Mouse (Mus musculus): ENCODE data around the gene Anxa9. TPM values are rescaled to one million over a fixed set of nuclear protein-coding genes. Genes with fewer than 3 reads are reported as not detected.

Anxa9 gene
- polyA plus RNA-seq, 1 experiment from 2014 or later = 0.60 TPM

- 88% methylated on average over 3 of the region's 3 CpGs for WGBS
These were observed 5.7 kb downstream of the Anxa9 start for GRCm38 (mm10) chr3:95301204-95301796.

GRCm38 (mm10) chr3:95298018-95298417 is 9.0 kb downstream of the Anxa9 start:
- H3K27me3 ChIP-seq (ENCODE audit: control insufficient read depth, insufficient read depth, low read length) = no peaks in the 10 kb centered on the region
- no peak overlapping the region for H3K4me3 ChIP-seq (ENCODE audit: low read length)
- WGBS = 62% methylated on average over 7 of the region's 7 CpGs
- no peak overlapping the region for H3K4me2 ChIP-seq (ENCODE audit: low read depth, low read length)
- peaks cover 5% of the 10 kb centered on the region for H3K4me1 ChIP-seq (ENCODE audit: control insufficient read depth, insufficient read depth, low read length)
- no peaks in the 10 kb centered on the region for H3K9me3 ChIP-seq (replicated peaks; ENCODE audit: control insufficient read depth, low read length)
- H3K9ac ChIP-seq (ENCODE audit: low read length) = no peak overlapping the region
- H3K27ac ChIP-seq (ENCODE audit: low read length) = no peak overlapping the region
- H3K36me3 ChIP-seq (ENCODE audit: control insufficient read depth, insufficient read depth) = peaks cover 14% of the 10 kb centered on the region
- no peak for ATAC-seq (replicated peaks; ENCODE audit: extremely low read depth, insufficient read depth, low FRiP score)

More at GRCm38 (mm10) chr3:95301204-95301796, 5.7 kb downstream of the Anxa9 start:
- no peak overlapping the region for H3K4me3 ChIP-seq (ENCODE audit: low read length)
- H3K36me3 ChIP-seq (ENCODE audit: control insufficient read depth, insufficient read depth) = peaks cover 4% of the 10 kb centered on the region
- H3K9ac ChIP-seq (ENCODE audit: low read length) = no peak overlapping the region
- H3K4me1 ChIP-seq (ENCODE audit: control insufficient read depth, insufficient read depth, low read length) = peaks cover 2% of the 10 kb centered on the region
- H3K4me2 ChIP-seq (ENCODE audit: low read depth, low read length) = no peak overlapping the region
- no peak overlapping the region for H3K27ac ChIP-seq (ENCODE audit: low read length)
- no peak for ATAC-seq (replicated peaks; ENCODE audit: extremely low read depth, insufficient read depth, low FRiP score)
- H3K9me3 ChIP-seq (replicated peaks; ENCODE audit: control insufficient read depth, low read length) = no peaks in the 10 kb centered on the region
- H3K27me3 ChIP-seq (ENCODE audit: control insufficient read depth, insufficient read depth, low read length) = no peaks in the 10 kb centered on the region

GRCm38 (mm10) chr3:95296103-95296469 is 10.9 kb downstream of the Anxa9 start:
- Histone ChIP-seq H3K27me3 (ENCODE audit: control insufficient read depth, insufficient read depth, low read length) (no peaks in the 10 kb centered on the region), H3K4me3 (ENCODE audit: low read length) (no peak overlapping the region), H3K4me1 (ENCODE audit: control insufficient read depth, insufficient read depth, low read length) (peaks cover 5% of the 10 kb centered on the region), H3K9me3 (replicated peaks; ENCODE audit: control insufficient read depth, low read length) (no peaks in the 10 kb centered on the region), H3K9ac (ENCODE audit: low read length) (no peak overlapping the region), H3K27ac (ENCODE audit: low read length) (no peak overlapping the region; the same call in 1 of the 2 replicates), H3K4me2 (ENCODE audit: low read depth, low read length) (no peak overlapping the region), H3K36me3 (ENCODE audit: control insufficient read depth, insufficient read depth) (peaks cover 16% of the 10 kb centered on the region)
- no peak for ATAC-seq (replicated peaks; ENCODE audit: extremely low read depth, insufficient read depth, low FRiP score)
- 10% methylated on average over 5 of the region's 5 CpGs for WGBS

- peaks cover 20% of the 10 kb centered on the region for H3K36me3 ChIP-seq (ENCODE audit: control insufficient read depth, insufficient read depth)
- no peak overlapping the region for H3K9ac ChIP-seq (ENCODE audit: low read length)
- H3K27ac ChIP-seq (ENCODE audit: low read length) = peak overlapping the region; percentile 9
- no peak overlapping the region for H3K4me3 ChIP-seq (ENCODE audit: low read length)
- H3K4me1 ChIP-seq (ENCODE audit: control insufficient read depth, insufficient read depth, low read length) = peaks cover 5% of the 10 kb centered on the region
- no peak for ATAC-seq (replicated peaks; ENCODE audit: extremely low read depth, insufficient read depth, low FRiP score)
- no peaks in the 10 kb centered on the region for H3K27me3 ChIP-seq (ENCODE audit: control insufficient read depth, insufficient read depth, low read length)
- H3K4me2 ChIP-seq (ENCODE audit: low read depth, low read length) = no peak overlapping the region
- WGBS = 71% methylated on average over 11 of the region's 11 CpGs
- H3K9me3 ChIP-seq (replicated peaks; ENCODE audit: control insufficient read depth, low read length) = no peaks in the 10 kb centered on the region
These were observed 11.5 kb downstream of the Anxa9 start for GRCm38 (mm10) chr3:95295321-95296102.

GRCm38 (mm10) chr3:95294718-95295117 is 12.3 kb downstream of the Anxa9 start:
- Histone ChIP-seq H3K4me3 (ENCODE audit: low read length) (no peak overlapping the region), H3K4me1 (ENCODE audit: control insufficient read depth, insufficient read depth, low read length) (peaks cover 5% of the 10 kb centered on the region), H3K9me3 (replicated peaks; ENCODE audit: control insufficient read depth, low read length) (no peaks in the 10 kb centered on the region), H3K27me3 (ENCODE audit: control insufficient read depth, insufficient read depth, low read length) (no peaks in the 10 kb centered on the region), H3K27ac (ENCODE audit: low read length) (no peak overlapping the region), H3K9ac (ENCODE audit: low read length) (no peak overlapping the region), H3K36me3 (ENCODE audit: control insufficient read depth, insufficient read depth) (peaks cover 20% of the 10 kb centered on the region), H3K4me2 (ENCODE audit: low read depth, low read length) (no peak overlapping the region)
- ATAC-seq (replicated peaks; ENCODE audit: extremely low read depth, insufficient read depth, low FRiP score) = no peak
- WGBS = 83% methylated on average over 5 of the region's 5 CpGs

- H3K4me1 ChIP-seq (ENCODE audit: control insufficient read depth, insufficient read depth, low read length) = peaks cover 5% of the 10 kb centered on the region
- H3K4me2 ChIP-seq (ENCODE audit: low read depth, low read length) = no peak overlapping the region
- no peak overlapping the region for H3K27ac ChIP-seq (ENCODE audit: low read length)
- WGBS = 77% methylated on average over 7 of the region's 7 CpGs
- no peak overlapping the region for H3K9ac ChIP-seq (ENCODE audit: low read length)
- H3K27me3 ChIP-seq (ENCODE audit: control insufficient read depth, insufficient read depth, low read length) = no peaks in the 10 kb centered on the region
- H3K4me3 ChIP-seq (ENCODE audit: low read length) = no peak overlapping the region
- ATAC-seq (replicated peaks; ENCODE audit: extremely low read depth, insufficient read depth, low FRiP score) = no peak
- H3K36me3 ChIP-seq (ENCODE audit: control insufficient read depth, insufficient read depth) = peaks cover 20% of the 10 kb centered on the region
- no peaks in the 10 kb centered on the region for H3K9me3 ChIP-seq (replicated peaks; ENCODE audit: control insufficient read depth, low read length)
These were observed 12.7 kb downstream of the Anxa9 start for GRCm38 (mm10) chr3:95294316-95294715.

- no peak overlapping the region for H3K9ac ChIP-seq (ENCODE audit: low read length)
- WGBS = 64% methylated on average over 11 of the region's 11 CpGs
- H3K4me1 ChIP-seq (ENCODE audit: control insufficient read depth, insufficient read depth, low read length) = peaks cover 5% of the 10 kb centered on the region
- no peaks in the 10 kb centered on the region for H3K27me3 ChIP-seq (ENCODE audit: control insufficient read depth, insufficient read depth, low read length)
- ATAC-seq (replicated peaks; ENCODE audit: extremely low read depth, insufficient read depth, low FRiP score) = no peak
- H3K36me3 ChIP-seq (ENCODE audit: control insufficient read depth, insufficient read depth) = peaks cover 24% of the 10 kb centered on the region
- no peaks in the 10 kb centered on the region for H3K9me3 ChIP-seq (replicated peaks; ENCODE audit: control insufficient read depth, low read length)
- no peak overlapping the region for H3K4me2 ChIP-seq (ENCODE audit: low read depth, low read length)
- no peak overlapping the region for H3K4me3 ChIP-seq (ENCODE audit: low read length)
- H3K27ac ChIP-seq (ENCODE audit: low read length) = no peak overlapping the region
These were observed 13.4 kb downstream of the Anxa9 start for GRCm38 (mm10) chr3:95293537-95293936.

GRCm38 (mm10) chr3:95292899-95293298 is 14.1 kb downstream of the Anxa9 start:
- H3K9ac ChIP-seq (ENCODE audit: low read length) = no peak overlapping the region
- no peak overlapping the region for H3K27ac ChIP-seq (ENCODE audit: low read length)
- H3K27me3 ChIP-seq (ENCODE audit: control insufficient read depth, insufficient read depth, low read length) = no peaks in the 10 kb centered on the region
- no peak overlapping the region for H3K4me3 ChIP-seq (ENCODE audit: low read length)
- no peak overlapping the region for H3K4me2 ChIP-seq (ENCODE audit: low read depth, low read length)
- ATAC-seq (replicated peaks; ENCODE audit: extremely low read depth, insufficient read depth, low FRiP score) = no peak
- H3K9me3 ChIP-seq (replicated peaks; ENCODE audit: control insufficient read depth, low read length) = no peaks in the 10 kb centered on the region
- peaks cover 30% of the 10 kb centered on the region for H3K36me3 ChIP-seq (ENCODE audit: control insufficient read depth, insufficient read depth)
- H3K4me1 ChIP-seq (ENCODE audit: control insufficient read depth, insufficient read depth, low read length) = peaks cover 5% of the 10 kb centered on the region
- 91% methylated on average over 2 of the region's 2 CpGs for WGBS

- no peak overlapping the region for H3K9ac ChIP-seq (ENCODE audit: low read length)
- H3K4me2 ChIP-seq (ENCODE audit: low read depth, low read length) = no peak overlapping the region
- no peaks in the 10 kb centered on the region for H3K9me3 ChIP-seq (replicated peaks; ENCODE audit: control insufficient read depth, low read length)
- H3K4me3 ChIP-seq (ENCODE audit: low read length) = no peak overlapping the region
- no peak for ATAC-seq (replicated peaks; ENCODE audit: extremely low read depth, insufficient read depth, low FRiP score)
- H3K27me3 ChIP-seq (ENCODE audit: control insufficient read depth, insufficient read depth, low read length) = no peaks in the 10 kb centered on the region
- H3K4me1 ChIP-seq (ENCODE audit: control insufficient read depth, insufficient read depth, low read length) = peaks cover 5% of the 10 kb centered on the region
- WGBS = 84% methylated on average over 4 of the region's 4 CpGs
- peaks cover 27% of the 10 kb centered on the region for H3K36me3 ChIP-seq (ENCODE audit: control insufficient read depth, insufficient read depth)
- H3K27ac ChIP-seq (ENCODE audit: low read length) = no peak overlapping the region
These were observed 15.9 kb downstream of the Anxa9 start for GRCm38 (mm10) chr3:95291041-95291440.
